Mouse (Mus musculus): ENCODE measurements around the gene Hic1.
"Not testable (repeated sequence)": the region's sequence is repeated elsewhere in the genome, so short reads cannot be mapped to it uniquely, and the experiment has no call there.

The Hic1 gene

DNA sequence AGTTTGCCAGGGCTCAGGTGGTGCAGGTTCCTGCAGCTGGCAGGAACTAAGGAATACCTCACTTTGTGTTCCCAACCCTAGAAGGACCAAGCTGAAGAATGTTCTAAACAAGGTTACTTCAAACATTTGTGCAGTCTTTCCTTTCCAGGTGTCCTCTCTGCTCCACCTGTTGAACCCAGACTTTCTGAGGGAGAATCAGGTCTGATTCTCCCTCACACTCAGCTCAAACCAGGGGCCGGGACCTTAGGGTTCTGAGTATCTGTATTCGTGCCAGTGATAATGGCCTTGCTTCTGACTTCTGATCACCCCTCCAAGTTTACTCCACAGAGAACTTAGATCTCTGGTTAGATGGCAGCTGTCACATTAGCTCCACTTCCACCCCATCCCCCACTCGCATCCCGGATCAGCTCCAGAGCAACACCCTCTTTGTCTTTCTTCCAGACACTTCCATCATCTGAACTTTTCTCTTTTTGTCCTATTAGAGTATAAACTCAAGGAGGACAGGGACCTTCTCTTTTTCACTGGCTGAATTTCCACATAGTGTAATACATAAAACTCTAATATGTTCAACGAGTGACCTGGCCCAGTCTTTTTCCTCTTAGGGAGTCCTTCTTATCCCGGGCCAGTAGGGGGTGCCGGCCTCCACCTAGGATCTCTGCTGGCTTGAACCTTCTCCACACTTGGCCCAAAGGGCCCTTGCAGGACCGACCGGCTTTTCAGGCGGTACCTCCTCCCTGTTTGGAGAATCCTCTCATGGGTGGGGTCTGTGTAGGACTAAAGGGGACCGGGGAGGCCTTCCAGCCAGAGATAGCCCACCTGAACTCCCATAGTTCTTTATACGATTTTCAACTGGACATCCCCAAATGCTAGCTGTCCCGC, 23.3 kb upstream of the Hic1 start:
- peak; percentile 65 for DNase-seq (ENCODE audit: low spot score)

DNA sequence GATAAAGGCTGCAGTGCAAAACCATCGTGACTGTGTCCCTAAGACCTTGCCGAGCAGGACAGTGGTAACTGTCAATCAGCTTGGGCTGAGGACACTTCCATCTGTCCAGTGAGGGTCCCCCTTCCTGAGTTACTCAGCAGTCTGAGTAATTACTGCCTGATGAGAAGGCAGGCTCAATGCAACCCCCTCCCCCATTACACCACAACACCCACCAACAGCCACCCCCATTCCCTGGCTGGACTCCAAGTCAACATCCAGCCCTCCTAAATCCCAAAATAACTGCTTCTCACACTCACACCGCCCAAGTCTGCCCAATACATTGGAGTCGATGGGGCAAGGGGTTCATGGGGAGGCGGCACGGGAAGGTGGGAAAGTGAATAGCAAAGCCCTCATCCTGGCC, 22.5 kb upstream of the Hic1 start:
- DNase-seq (ENCODE audit: low spot score) = no peak

DNA sequence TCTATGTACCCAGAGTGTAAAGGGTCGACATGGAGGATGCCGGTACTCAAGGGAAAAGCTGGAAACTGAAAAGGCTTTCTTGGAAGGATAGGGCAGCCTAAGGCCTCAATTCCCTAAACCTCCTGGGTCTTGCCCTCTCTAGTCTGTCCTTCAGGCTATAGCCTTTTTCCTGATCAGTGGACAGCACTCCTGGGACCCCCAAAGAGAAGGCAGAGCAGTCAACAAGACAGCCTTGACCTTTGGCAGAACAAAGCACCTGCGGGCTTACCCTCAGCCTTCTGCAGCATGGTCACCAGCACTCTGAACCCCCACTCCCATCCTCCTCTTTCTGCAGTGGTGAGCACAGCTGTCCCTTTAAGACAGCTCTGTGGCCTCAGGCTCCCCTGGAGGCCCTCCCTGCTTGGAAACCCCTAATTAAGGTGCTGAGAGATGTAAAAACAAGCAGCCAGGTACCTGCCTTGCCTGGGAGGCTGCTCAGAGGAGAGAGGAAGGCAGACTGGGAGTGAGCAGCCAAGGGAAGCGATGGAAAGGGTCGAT, 21.7 kb upstream of the Hic1 start, which contains the start of gene Dph1:
Gene Dph1 (minus strand): TSS at position 337 of the 537 bp plus-strand sequence.
- DNase-seq (ENCODE audit: low spot score) = no peak

DNA sequence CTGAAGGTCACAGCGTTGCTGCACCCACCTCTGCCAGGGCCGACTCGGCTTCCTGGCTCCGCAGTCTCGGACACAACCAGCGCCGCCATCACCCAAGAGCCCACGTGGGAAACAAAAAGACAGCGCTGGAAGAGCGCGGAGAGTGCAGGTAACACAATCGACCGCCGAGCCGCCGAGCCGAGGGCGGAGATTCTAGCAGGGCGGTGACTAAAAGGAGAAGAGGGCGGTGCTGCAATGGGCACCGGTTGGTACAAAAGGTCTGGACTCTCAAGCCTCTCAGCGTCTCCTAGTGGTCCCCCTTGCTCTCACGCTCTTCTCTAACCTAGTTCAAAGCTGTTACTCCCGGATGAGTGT, 21.0 kb upstream of the Hic1 start:
- DNase-seq (ENCODE audit: low spot score) = peak; percentile 55

DNA sequence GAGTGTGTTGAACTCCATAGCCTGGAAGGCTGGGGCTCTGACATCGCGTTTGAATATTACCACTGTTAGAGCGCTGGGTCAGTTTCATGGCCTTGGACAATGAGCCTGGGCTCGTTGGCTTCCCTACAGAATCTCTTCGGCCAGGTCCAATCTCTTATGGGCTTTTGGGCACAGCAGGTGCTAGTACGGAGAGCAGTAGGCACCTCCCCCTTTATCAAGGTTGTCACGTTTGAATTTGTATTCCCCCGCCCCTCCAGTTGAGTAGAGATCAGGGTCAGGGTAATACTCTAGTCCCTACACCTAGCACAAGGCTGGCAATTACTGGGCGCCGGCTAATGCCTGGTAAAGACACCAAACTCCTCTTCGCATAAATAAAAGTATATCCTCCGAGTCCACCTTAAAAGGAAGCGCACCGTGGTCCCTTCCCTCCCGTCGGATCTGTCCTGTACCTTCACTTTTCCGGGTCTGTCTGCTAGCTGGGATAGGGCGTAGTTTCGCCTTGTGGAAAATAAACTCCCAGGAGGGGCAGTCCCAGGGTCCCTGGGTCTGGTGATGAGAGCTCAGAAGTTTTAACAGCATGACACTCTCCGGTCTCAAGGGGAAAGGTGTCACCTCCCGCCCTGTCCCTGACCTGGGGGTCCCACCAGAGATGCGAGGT, 20.5 kb upstream of the Hic1 start:
- no peak for DNase-seq (ENCODE audit: low spot score)

DNA sequence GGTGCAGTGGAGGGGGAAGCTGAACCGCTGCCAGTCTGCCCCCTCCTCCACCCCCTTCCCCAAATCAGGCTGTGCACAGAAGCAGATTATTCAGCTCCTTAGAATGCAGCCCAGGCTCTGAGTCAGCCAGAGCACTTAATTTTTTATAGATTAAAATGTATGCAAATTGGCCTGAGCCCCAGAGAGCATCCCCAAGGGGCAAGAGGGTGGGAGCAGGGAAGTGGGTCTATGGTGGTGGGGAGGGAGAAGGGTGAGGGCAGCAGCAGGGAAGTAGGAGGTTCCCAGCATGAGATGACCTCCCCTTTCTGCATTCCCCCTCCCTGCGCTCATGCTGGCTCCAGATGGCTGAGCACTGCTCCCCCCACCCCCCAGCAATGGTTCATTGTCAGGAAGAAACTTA, 15.7 kb upstream of the Hic1 start:
- DNase-seq (ENCODE audit: low spot score) = no peak

DNA sequence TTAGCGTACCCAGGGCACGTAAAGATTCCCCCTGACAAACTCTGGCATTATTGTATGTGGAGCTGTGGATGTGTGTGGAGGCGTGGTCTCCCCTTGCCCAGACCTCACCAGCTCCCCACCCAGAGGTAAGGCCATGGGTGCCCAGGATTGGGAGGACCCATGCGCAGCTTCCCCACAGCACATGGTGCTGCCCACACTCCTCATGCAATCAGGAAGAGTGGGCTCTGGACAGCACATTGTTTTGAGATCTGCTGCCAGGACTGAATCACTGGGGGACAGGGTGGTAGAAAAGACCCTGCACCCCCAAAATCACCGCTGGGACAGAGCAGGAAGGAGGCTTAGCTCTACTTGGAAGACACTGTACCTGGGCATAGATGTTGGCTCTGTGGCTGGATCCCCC, 15.3 kb upstream of the Hic1 start:
- DNase-seq (ENCODE audit: low spot score) = no peak

DNA sequence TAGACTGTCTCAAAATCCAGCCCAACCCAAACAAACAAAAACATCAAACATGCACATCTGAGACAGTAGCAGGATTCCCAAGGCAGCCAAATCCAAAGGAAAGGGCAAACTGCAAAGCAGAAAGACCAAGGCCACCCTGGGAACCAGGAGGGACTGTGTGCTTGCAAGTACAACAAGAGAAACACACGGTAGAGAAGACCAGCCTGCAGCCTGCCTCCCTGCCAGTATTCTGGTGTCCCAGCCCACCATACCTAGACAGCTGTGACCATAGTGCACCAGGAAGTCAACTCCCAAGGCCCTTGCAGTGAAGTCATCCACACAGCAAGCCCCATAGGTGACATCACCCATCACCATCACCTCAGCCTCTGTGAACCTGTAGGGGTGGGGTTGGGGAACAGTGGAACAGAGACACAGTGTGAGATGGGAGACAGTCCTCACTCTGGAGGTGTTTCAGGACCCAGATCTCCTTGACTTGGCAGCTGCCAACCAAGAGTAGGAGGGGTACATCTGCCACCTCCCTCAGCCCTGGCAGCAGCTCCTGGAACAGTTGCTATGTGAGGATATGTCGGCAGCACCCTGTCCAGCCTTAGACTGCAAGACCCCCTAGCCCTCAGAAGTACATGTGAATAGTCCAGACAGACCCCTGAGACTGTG, 14.7 kb upstream of the Hic1 start:
- no peak for DNase-seq (ENCODE audit: low spot score)

DNA sequence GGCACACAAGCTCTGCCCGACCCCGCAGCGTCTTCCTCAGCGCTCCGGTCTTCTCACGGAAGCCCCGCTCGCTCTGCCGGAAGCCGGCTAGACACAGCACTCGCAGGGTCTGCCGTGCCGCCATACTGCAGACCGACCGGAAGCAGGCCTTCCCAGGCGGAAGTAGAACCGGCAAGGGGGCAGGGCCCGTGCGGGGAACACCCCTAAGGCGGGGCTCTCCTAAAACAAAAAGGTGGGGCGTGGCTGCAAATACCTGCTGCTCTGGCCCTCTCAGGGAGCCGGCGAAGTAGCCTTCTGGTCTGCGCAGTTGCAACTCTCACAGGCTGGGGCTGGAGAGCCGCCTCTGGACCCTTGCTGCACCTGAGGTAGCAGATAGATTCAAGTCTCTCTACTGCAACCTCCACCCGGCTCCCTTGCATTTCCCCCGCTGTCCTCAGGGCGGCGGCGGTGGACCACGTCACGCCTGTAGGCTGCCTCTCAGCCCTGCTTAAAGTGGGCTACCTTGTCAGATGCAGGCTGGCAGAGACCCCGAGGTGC, 9.4 kb upstream of the Hic1 start, which contains the start of gene Ovca2:
Gene Ovca2 (minus strand): TSS at position 164 of the 537 bp plus-strand sequence.
- peak; percentile 82 for DNase-seq (ENCODE audit: low spot score)

DNA sequence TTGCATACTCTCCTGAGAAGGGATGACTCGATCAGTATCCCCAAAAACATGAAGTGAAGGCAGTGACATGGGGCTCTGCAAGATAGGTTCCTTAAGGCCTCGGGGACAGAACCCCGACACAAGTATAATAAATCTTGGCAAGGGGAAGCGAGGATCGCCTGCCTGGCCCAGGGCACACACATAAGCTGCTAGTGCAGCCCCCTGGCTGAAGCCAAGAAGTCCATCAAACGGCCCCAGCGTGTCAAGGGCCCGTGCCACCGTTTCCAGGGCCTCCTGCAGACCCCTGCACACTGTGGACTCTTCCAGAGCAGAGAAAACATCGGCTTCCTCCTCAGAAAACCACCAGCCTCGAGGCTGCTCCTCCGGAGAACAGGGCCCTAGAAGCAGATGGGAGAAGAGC, 8.7 kb upstream of the Hic1 start:
- no peak for DNase-seq (ENCODE audit: low spot score)

DNA sequence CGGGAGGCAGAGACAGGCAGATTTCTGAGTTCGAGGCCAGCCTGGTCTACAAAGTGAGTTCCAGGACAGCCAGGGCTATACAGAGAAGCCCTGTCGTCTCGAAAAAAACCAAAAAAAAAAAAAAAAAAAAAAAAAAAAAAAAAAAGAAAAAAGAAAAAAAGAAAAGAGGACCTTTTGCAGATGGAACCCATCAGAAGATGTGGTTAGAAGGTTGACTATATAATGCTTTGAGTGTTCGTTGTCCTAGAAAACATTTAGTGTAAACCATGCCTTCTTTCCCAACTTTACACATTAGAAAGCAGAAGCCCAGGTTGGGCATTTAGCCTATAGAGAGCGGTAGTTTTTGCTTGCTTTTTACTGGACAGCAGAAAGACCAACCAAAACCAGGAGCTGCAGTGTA, 5.3 kb upstream of the Hic1 start:
- not testable (repeated sequence) for DNase-seq (ENCODE audit: low spot score)

DNA sequence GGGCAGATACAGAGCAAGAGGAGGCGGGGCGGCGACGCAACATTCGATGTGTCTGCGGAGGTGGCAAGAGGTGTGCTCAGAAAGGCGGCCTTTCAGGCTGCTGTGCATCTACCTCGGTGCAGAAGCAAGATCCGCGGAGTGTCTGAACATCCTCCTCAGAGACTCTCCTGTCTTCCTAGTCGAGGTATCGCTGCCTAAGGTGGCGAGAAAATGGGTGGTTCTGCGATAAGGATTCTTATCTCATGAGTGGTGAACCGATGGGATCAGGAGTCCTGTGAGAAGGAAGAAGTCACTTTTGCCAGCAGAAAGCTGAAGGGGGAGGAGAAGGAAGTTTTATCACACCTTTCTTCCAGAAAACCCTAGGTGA, 4.5 kb upstream of the Hic1 start:
- no peak for DNase-seq (ENCODE audit: low spot score)

DNA sequence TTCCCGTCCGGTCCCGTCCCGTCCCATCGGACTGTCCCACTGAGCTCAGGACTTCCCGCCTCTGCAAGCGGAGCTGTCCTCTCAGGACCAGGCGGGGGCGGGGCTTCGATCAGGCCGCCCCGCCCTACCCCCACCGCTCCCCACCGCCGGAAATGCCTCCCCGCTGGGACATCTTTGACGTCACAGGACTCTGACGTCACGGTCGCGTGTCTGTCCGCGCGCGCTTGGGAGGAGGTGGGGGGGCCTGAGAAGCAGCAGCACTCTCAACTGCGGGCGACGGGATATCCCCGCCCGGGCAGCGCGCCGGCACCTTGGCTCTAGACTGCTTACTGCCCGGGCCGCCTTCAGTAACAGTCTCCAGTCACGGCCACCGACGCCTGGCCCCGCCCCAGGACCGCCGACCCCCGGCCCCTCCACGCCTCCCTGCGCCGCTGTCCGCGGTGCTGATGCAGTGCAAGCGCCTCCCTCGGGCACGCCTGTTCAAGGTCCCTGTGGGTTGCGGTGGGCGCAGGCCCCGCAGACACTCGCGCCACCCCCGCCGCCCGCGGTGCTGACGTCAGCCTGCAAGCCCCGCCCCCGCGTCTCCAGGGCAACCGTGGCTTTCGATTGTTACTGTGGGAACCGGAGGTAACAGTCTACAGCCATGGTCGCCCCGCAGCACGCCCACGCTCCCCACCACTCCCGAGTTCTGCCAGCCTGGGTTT, 3.9 kb upstream of the Hic1 start:
- DNase-seq (ENCODE audit: low spot score) = peak; percentile 77

DNA sequence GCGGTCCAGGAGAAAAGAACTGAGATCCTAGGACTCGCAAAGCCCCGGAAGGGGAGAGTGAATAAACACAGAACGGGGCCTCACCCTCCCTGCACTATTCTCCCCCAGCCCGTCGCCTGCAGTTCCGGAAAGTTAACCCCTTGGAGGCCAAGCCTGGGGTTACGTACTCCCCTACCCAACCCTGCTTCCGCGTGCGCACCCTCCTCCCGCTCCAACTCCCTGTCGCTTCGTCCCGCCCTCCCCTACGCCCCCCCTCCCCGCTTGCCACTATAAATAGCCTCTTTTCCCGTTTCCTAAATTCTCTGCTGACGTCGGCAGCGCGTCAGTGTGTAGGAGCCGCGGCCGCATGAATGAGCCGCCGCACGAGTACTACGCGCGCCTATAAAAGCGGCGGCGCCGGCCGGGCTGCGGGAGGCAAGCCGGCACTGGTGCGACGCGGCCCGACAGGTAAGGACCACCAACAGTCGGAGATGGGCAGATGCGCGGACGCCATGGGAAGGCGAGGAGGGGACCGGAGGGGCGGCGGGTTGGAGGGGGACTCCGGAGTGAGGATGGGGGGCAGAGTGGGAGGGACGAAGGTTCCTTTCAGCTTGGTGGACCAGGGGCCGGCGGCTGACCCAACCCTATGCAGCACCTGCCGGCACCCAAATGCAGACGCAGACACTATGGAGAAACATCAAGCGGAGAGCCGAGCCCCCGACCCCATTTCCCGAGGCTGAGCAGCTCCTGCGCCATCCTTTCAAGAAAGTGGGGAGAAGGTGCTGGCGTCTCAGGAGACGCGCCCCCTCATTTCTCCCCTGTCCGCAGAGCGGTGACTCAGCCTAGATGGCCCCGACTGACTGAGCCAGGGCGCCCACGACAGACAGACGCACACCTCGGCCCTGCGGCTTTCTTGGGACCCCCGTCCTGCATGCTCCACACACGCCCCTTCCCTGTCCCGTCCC, 3.1 kb upstream of the Hic1 start:
- DNase-seq (ENCODE audit: low spot score) = no peak

DNA sequence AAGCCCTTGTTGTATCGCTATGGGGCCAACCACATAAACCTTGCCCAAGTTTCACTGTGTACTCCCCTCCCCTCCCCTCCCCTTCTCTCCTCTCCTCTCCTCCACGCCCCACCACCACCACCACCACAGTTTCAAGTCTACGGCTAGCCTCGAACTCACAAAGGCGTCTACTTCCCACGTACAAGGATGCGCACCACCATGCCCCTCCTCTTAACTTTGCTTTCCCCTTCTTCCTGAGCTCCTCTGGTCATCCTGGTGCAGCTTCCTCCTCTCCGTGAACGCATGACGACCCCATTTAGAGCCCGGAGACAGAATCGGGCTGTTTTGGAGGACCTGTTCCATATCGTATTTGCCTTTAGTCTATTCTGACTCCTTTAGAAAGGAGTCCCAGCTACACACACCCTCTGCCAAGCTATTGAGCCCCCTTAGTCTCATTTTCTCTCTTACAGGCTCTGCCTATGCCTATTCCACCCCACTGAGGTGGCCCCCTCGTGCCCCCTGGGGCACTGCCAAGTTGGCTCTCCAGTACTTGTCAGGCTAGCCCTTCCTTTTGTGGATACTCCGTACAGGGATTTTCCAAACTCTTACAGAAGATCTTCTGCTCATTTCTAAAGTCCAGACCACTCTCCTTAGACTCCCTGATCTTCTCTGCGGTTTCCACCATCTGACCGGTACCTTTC, 2.0 kb upstream of the Hic1 start:
- DNase-seq (ENCODE audit: low spot score) = no peak

DNA sequence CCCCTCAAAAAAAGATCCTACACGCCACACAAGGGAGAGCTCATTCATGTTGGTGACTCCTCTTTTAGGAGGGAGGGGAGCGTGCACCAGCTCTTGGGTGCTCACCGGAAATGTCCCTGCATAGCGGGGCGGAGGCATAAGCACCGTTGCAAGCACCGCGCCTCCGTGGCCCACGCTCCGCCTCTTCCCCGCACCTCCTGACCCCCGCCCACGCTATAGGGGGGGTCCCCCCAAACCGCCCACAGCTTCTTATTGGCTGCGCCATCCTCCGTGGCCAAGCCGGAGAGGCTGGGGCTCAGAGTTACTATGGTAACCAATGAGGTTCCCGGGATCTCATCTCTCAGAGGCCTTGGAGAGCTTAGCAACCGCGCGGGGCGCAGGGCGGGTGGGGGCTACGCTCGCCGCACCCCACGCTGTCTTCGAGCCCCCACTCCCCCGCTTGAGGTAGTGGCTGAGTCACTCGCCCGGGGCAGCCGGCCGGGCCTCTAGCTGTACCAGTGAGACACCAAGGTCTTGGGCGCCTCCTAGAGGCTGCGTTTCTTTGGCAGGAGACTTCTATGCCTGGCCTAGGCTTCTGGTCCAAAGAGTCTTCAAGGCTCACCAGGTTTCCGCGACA, 925 bp upstream of the Hic1 start:
- DNase-seq (ENCODE audit: low spot score) = peak; percentile 90

DNA sequence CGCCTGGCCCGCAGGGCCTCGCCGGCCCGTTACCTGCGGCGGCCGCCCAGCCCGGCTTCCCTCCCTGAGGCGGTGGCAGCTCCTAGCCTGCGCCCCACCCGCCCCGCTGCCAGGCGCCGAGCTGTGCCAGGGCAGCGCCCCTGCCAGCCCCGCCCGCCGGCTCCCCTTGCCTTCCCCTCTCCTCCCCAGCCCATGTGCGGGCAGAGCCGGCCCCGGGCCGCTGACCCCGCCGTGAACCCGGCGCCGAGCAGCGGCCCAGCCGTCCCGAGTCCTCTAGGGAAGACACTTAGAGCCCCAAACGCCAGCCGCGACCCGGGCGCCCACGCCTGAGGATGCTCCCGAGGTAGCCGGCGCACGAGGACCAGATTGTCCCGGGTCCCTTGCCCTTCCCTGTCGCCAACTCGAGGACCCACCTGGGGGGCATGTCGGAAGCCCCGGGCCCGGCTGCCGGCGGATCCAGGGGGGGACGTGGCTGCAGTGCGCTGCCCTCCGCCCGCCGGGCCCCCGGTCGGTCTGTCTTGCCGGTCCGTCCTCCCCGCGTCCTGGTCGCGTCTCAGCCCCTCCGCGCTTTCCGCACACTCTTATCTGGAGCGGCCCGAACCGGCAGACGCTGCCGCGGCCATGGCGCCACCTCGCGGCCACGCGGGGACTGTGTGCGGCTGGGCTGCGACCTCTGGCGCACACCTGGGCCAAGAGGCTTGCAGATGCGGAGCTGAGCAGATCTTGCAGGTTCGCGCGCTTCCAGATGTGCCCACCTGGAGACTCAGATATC, 543 bp downstream of the Hic1 start:
- DNase-seq (ENCODE audit: low spot score) = peak; percentile 85

DNA sequence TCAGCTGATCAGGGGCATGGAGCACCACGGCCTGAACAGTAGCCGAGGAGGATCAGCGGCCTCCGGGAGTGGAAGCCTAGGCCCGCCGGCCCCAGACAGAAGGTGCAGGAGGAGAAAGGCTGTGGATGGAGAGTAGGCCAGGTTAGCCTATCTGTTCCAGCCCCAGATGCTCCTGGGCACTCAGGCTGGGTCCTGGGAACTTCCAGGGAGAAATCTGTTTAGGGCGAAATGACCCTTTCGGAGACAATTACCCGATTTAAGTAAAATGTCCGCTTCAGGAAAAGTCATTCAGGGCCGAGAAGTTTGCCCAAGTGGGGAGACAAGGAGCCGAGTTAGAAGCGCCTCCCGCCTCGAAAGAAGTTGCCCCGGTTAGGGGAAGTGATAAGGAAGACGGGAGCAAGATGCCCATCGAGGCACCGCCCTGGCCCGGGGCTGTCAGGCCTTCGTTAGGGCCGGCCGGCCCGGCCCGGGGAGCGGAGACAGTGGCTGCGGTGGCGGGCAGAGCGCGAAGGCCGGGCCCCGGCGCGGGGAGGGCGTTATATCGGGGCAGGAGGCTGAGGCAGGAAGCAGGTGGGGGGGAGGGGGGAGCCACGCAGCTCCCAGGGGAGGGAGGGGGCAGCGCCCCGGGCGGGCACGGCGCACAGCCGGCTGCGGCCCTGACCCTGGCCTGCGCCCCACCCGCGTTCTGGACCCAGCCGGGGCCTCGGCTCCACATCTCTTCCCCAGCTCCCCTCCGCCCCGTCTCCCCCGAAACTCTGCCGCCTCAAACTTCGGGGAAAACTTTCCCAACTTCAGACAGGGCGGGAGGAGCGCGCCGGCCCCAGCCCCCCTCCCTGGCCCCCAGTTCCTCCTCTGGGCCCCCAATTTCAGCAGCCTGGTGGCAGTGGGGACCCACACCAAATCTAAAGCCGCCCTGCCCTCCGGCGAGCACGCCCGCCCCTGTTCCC, 1.4 kb downstream of the Hic1 start:
- DNase-seq (ENCODE audit: low spot score) = no peak
